Mouse (Mus musculus) Patski (cell line): ENCODE measurements around the gene Zfp768. TPM values are rescaled to one million over a fixed set of nuclear protein-coding genes. Genes with fewer than 3 reads are reported as not detected.

ENCODE experiments used
- ATAC-seq: fragments of 100-300 bp; one replicate; pipeline ENCODE4 v1.8.0; 2021
- CTCF ChIA-PET: fragments of 350-600 bp; sonication (Branson Sonifier 250); formaldehyde crosslinking; loops from one replicate; lab custom pipeline; 2022; ENCODE audit warnings: inconsistent platforms; lab: Charles Lee
- POLR2A ChIA-PET: fragments of 350-600 bp; sonication (Branson Sonifier 250); formaldehyde crosslinking; loops from one replicate; lab custom pipeline; 2022; ENCODE audit warnings: antibody characterized with exemption, inconsistent platforms; lab: Charles Lee
- DNase-seq: peaks from one replicate; pipeline ENCODE4 v3.0.0-alpha.2; 2011; ENCODE audit warnings: low read depth, low spot score
- H3K27me3 ChIP-seq: fragments of 371-371 bp; one replicate; pipeline ENCODE4 v1.5.1; 2021
- CTCF ChIP-seq: fragments of 100-300 bp; IDR thresholded peaks from one replicate; pipeline ENCODE4 v1.5.1; 2021
- in situ Hi-C: fragments of 300-500 bp; cut with MboI; formaldehyde crosslinking; loops from 3 replicates; pipeline ENCODE4 v1.11.1; 2018; ENCODE audit warnings: low pct_unique_long_range_greater_than_20kb, mixed read lengths
- polyA plus RNA-seq: library from polyadenylated mRNA; unstranded; gene quantifications from one replicate; pipeline ENCODE4 v1.2.3, GENCODE M21; 2021

Gene Zfp768
- polyA plus RNA-seq, 1 experiment from 2014 or later = 30.3 TPM

DNA sequence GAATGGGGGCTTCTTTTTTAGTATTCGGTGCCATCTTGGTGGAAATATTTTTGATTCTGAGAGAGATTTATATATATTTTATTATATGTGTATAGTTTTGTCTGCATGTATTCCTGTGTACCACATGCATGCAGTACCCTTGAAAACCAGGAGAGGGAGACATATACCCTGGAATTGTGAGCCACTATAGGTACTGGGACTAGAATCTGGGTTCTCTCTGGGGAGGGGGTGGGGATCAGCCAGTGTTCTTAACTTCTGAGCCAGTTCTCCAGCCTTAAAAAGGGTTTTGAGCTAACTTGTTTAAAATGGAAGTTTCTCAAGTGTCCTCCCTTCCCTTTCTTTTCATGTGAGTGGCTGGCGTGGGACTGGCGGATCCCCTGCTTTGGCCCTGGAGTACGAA, 36.5 kb downstream of the Zfp768 start:
- no peak for ATAC-seq
- no peaks in the 10 kb centered on the region for H3K27me3 ChIP-seq

DNA sequence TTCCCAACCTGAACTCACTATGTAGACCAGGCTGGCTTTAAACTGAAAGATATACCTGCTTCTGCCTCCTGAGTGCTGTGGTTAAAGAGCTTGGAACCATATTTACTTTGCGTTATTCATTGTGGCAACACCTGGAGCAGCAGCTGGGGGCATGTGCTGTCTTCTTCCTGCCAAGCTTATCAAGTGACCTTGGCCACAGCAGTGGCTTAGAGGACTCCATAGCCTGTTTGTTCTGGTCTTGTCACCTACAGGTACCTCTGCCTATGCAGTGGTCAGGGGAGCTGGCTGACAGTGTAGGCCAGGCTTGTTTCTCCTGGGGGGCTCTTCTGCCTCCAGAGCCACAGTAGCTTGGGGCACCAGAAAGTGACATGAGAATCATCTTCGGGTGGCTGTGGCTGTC, 37.0 kb downstream of the Zfp768 start:
- in situ Hi-C loops = no loop called here
- DNase-seq = no peak
- CTCF ChIA-PET = interaction anchor here (0.9 to 1.9 kb wide), 9 partner anchors 10 to 194 kb away, joined by 3 to 8 read pairs (median 4); partner anchors contain the start of gene E430018J23Rik
- no peaks in the 10 kb centered on the region for H3K27me3 ChIP-seq
- no peak for TF ChIP-seq CTCF
- no peak for ATAC-seq
- POLR2A ChIA-PET = no interaction called here

More for the DNA sequence above, 36.5 kb downstream of the Zfp768 start:
- ChIA-PET CTCF (interaction anchor here (0.6 to 1.9 kb wide), 12 partner anchors 8 to 193 kb away, joined by 3 to 8 read pairs (median 4); partner anchors contain the start of gene E430018J23Rik), POLR2A (interaction anchor here (0.5 to 1.1 kb wide), 2 partner anchors 32 to 90 kb away, joined by 3 to 6 read pairs; no protein-coding TSS in a partner anchor)
- in situ Hi-C loops = no loop called here
- no peak for DNase-seq
- TF ChIP-seq CTCF = peak; percentile 78

GRCm38 (mm10) chr7:127297586-127298193, 47.7 kb downstream of the Zfp768 start:
- CTCF ChIA-PET = interaction anchor here (1.0 to 1.6 kb wide), 3 partner anchors 7 to 11 kb away, joined by 3 to 5 read pairs (median 4); no protein-coding TSS in a partner anchor
- in situ Hi-C loops = no loop called here
- H3K27me3 ChIP-seq = peaks cover 6% of the 10 kb centered on the region
- DNase-seq = no peak
- POLR2A ChIA-PET = no interaction called here
- ATAC-seq = no peak
- TF ChIP-seq CTCF = no peak

DNA sequence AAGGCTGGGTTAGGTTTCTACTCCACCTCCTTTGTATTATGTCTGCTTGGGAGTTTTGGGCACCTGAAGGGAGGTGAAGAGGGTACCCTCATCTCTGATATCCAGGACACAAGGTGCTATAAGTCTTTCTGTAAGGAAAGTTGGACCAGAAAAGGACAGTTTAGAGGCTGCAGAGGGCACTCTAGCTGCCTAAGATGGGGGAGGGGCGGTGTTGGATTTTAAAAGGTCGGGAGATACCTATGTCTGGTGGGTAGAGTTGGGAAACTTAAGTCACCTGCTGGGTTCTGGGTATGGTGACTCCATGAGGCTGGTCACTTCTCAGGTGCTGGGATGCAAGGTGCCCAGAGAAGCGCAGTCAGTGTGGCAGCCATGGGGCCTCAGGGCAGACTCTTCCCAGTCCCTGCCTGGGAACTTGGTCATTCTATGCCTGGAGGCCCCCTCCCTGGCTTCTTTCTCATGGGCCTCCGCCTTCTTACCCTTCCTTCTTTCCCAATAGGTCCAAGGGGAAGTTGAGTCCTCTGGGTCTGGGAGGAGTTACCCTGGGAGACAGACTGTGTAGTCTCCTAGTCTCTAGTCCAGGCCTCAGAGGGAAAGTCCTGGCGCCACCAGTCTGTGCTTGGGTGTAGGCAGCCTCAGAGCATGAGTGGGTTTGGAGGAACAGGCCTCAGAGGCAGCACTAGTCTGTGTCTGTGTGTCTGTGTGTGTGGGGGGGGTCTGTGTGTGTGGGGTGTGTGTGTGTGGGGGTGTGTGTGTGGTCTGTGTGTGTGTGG, 48.4 kb downstream of the Zfp768 start:
- ChIA-PET POLR2A (no interaction called here), CTCF (interaction anchor here (1.6 kb wide), 1 partner anchor 10 kb away, joined by 4 read pairs; no protein-coding TSS in a partner anchor)
- in situ Hi-C loops = no loop called here
- DNase-seq (no peak), ATAC-seq (no peak)
- no peak for TF ChIP-seq CTCF
- H3K27me3 ChIP-seq = peaks cover 3% of the 10 kb centered on the region

DNA sequence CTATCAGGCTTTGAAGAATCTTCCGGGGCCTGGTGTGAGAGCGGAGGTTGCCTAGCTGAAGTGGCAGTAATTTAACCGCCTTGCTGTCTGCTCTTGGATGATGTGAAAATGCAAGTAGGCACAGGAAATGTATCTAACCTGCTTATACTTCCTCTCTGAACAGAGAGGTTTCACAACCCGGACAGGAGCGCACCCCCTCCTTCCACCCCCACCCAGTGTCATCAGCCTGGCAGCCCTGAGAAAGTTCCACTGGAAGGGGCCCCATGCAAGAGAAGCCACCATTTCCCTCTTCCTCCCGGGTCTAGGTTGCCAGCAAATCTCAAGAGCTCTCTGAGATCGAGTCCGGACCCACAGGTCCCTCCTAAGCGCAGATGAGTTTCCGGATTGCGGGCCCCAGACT, 49.3 kb downstream of the Zfp768 start, which contains the start of gene Itgal:
Gene Itgal, plus strand, starts transcription at position 163 of the 400 bp plus-strand sequence.
- ATAC-seq (no peak), DNase-seq (no peak)
- ChIA-PET POLR2A (no interaction called here), CTCF (no interaction called here)
- in situ Hi-C loops = no loop called here
- H3K27me3 ChIP-seq = no peaks in the 10 kb centered on the region
- TF ChIP-seq CTCF = no peak

Other genes with a start within 250 kb of the Zfp768 start
- gene Qprt, start 223.4 kb downstream of the Zfp768 start, polyA plus RNA-seq = not detected
- 0.21 TPM for gene Spn, start 207.8 kb downstream of the Zfp768 start, polyA plus RNA-seq
- gene Cd2bp2, start 149.5 kb downstream of the Zfp768 start, polyA plus RNA-seq = 66.6 TPM
- gene Tbc1d10b, start 137.1 kb downstream of the Zfp768 start, polyA plus RNA-seq = 51.7 TPM
- 6.9 TPM for gene Mylpf, start 136.7 kb downstream of the Zfp768 start, polyA plus RNA-seq
- 17.7 TPM for gene Zfp553, start 112.5 kb downstream of the Zfp768 start, polyA plus RNA-seq
- 2.1 TPM for gene Sept1, start 112.5 kb downstream of the Zfp768 start, polyA plus RNA-seq
- gene Zfp771, start 101.3 kb downstream of the Zfp768 start, polyA plus RNA-seq = 45.1 TPM
- gene Dctpp1, start 84.9 kb downstream of the Zfp768 start, polyA plus RNA-seq = 30.0 TPM
- gene Sephs2, start 71.5 kb downstream of the Zfp768 start, polyA plus RNA-seq = 89.8 TPM
- 0.30 TPM for gene Itgal, start 49.3 kb downstream of the Zfp768 start, polyA plus RNA-seq
- gene Zfp747, start 30.5 kb upstream of the Zfp768 start, polyA plus RNA-seq = 4.9 TPM
- gene 9130019O22Rik, start 41.6 kb upstream of the Zfp768 start, polyA plus RNA-seq = 4.9 TPM
- gene E430018J23Rik, start 48.0 kb upstream of the Zfp768 start, polyA plus RNA-seq = 10.0 TPM
- gene Zfp764, start 61.2 kb upstream of the Zfp768 start, polyA plus RNA-seq = 2.9 TPM
- 20.6 TPM for gene Zfp688, start 76.5 kb upstream of the Zfp768 start, polyA plus RNA-seq
- gene Zfp689, start 103.6 kb upstream of the Zfp768 start, polyA plus RNA-seq = 5.9 TPM
- gene Prr14, start 114.0 kb upstream of the Zfp768 start, polyA plus RNA-seq = 71.9 TPM
- 50.1 TPM for gene Fbrs, start 133.6 kb upstream of the Zfp768 start, polyA plus RNA-seq
- 22.8 TPM for gene Srcap, start 166.4 kb upstream of the Zfp768 start, polyA plus RNA-seq
- 21.1 TPM for gene Gm42715, start 174.0 kb upstream of the Zfp768 start, polyA plus RNA-seq
- gene Tmem265, start 215.8 kb upstream of the Zfp768 start, polyA plus RNA-seq = not detected
- 48.6 TPM for gene Phkg2, start 227.8 kb upstream of the Zfp768 start, polyA plus RNA-seq
- 22.0 TPM for gene Ccdc189, start 243.0 kb upstream of the Zfp768 start, polyA plus RNA-seq
- 42.7 TPM for gene Rnf40, start 243.2 kb upstream of the Zfp768 start, polyA plus RNA-seq